ENCODE assay signal across 20 mouse cellular contexts in genomic region chr13:101712099-101712498, GRCm38 (mm10). TPM values are rescaled to one million over a fixed set of nuclear protein-coding genes. Genes with fewer than 3 reads are reported as not detected.
DNase-seq lines count a peak whose midpoint lies in the region; ATAC-seq lines count a peak whose summit lies in the region.
"Had no signal": no experiment of that assay in that cellular context is flagged by ENCODE, and none has a peak within 500 bp of the region (broad histone marks: within the 10 kb centered on the region; RNA-seq: fewer than 3 reads in every experiment).

No protein-coding gene starts in this region.

- WGBS in heart, embryonic 15.5 days, result 74% methylated on average over 9 of the region's 9 CpGs
- WGBS in heart, embryonic 10.5 days, result 88% methylated on average over 9 of the region's 9 CpGs

- H3K4me1 ChIP-seq in heart, embryonic 15.5 days (replicated peaks), result peaks cover 19% of the 10 kb centered on the region
- no peaks in the 10 kb centered on the region for H3K4me1 ChIP-seq in heart, embryonic 10.5 days
- H3K4me1 ChIP-seq: heart, embryonic 12.5 days; liver, embryonic 13.5 days; midbrain, embryonic 15.5 days; stomach, embryonic 15.5 days had no signal

- DNase-seq in heart, embryonic 10.5 days (ENCODE audit: low spot score), result no peak
- peak; percentile 49 for DNase-seq in CD4-positive, CD25-positive, alpha-beta regulatory T cell, adult 2 months (ENCODE audit: low read depth, low spot score)
- peak; percentile 44 for DNase-seq in NIH3T3 (ENCODE audit: low read depth)
- no peak for DNase-seq in layer of hippocampus, adult 18-20 months (ENCODE audit: low spot score in 2 of 2)
- no peak for DNase-seq in left cerebral cortex, adult 8-10 months (ENCODE audit: low spot score in 2 of 2)
- DNase-seq: cerebellum, adult 18-20 months; cerebellum, postnatal 36 days; gastrocnemius, postnatal 14 days; heart, postnatal 4 days; kidney, adult 8-10 months; liver, embryonic 13.5 days; thymus, postnatal 25 days had no signal

- H3K36me3 ChIP-seq in heart, embryonic 15.5 days, result peaks cover 18% of the 10 kb centered on the region
- peaks cover 14% of the 10 kb centered on the region for H3K36me3 ChIP-seq in heart, embryonic 10.5 days

- no peaks in the 10 kb centered on the region for H3K9me3 ChIP-seq in heart, embryonic 15.5 days (replicated peaks)
- no peaks in the 10 kb centered on the region for H3K9me3 ChIP-seq in heart, embryonic 10.5 days
- H3K9me3 ChIP-seq: heart, embryonic 12.5 days; liver, embryonic 13.5 days; midbrain, embryonic 15.5 days; stomach, embryonic 15.5 days had no signal

- no peak overlapping the region for H3K4me2 ChIP-seq in heart, embryonic 15.5 days
- H3K4me2 ChIP-seq: heart, embryonic 12.5 days; liver, embryonic 13.5 days; midbrain, embryonic 15.5 days; stomach, embryonic 15.5 days had no signal

- ATAC-seq in heart, embryonic 15.5 days (replicated peaks; ENCODE audit: insufficient number of reproducible peaks, insufficient read depth, low FRiP score, low read depth), result no peak
- ATAC-seq in megakaryocyte progenitor cell, adult 5-6 weeks (replicated peaks; ENCODE audit: poor library complexity), result peak; percentile 49
- ATAC-seq: hindbrain, postnatal 0 days; lung, postnatal 0 days; midbrain, embryonic 15.5 days had no signal

- H3K27ac ChIP-seq in heart, embryonic 15.5 days, result peak overlapping the region; percentile 64; the same call in 1 of the 2 replicates
- H3K27ac ChIP-seq in heart, embryonic 10.5 days, result no peak overlapping the region
- H3K27ac ChIP-seq: hindbrain, postnatal 0 days; liver, embryonic 13.5 days; midbrain, embryonic 15.5 days had no signal

- no peak overlapping the region for H3K4me3 ChIP-seq in heart, embryonic 15.5 days
- H3K4me3 ChIP-seq in heart, embryonic 10.5 days, result no peak overlapping the region
- H3K4me3 ChIP-seq: heart, embryonic 12.5 days; liver, embryonic 13.5 days; midbrain, embryonic 15.5 days; stomach, embryonic 15.5 days had no signal

- no peaks in the 10 kb centered on the region for H3K27me3 ChIP-seq in heart, embryonic 15.5 days
- no peaks in the 10 kb centered on the region for H3K27me3 ChIP-seq in heart, embryonic 10.5 days (ENCODE audit: insufficient read depth, poor library complexity, severe bottlenecking)
- H3K27me3 ChIP-seq: heart, embryonic 12.5 days; liver, embryonic 13.5 days; megakaryocyte, embryonic 14.5 days; midbrain, embryonic 15.5 days; stomach, embryonic 15.5 days had no signal

- H3K9ac ChIP-seq in heart, embryonic 15.5 days, result no peak overlapping the region
- H3K9ac ChIP-seq: heart, embryonic 12.5 days; liver, embryonic 13.5 days; midbrain, embryonic 15.5 days; stomach, embryonic 15.5 days had no signal

RNA-seq across cellular contexts. Expression of gene Pik3r1, which starts 55.9 kb away (rescaled TPM):
- polyA plus RNA-seq in heart, embryonic 15.5 days (2015; fragmentation: Nextera tagmentation; extraction: Ambion mirVana), result 20.2 and 23.8 TPM in 2 replicates
- 13.6 and 14.4 TPM in 2 replicates for polyA plus RNA-seq in heart, embryonic 10.5 days (2016; fragmentation: Nextera tagmentation; extraction: Ambion mirVana)
- 88.5 and 90.8 TPM in 2 replicates for total RNA-seq in megakaryocyte progenitor cell, adult 5-6 weeks (2015)
- total RNA-seq in megakaryocyte progenitor cell, adult 5-6 weeks (2017), result 84.9 and 106 TPM in 2 replicates
- 10 to 100 TPM; 80.2 to 89.3 TPM for total RNA-seq in layer of hippocampus, adult 18-20 months (2021)
- 100 to 1,000 TPM; 124 to 134 (median 126) TPM for total RNA-seq in left cerebral cortex, adult 8-10 months (2022)

Comparison
In these comparisons a context has a peak if more than half of its experiments do, and no peak if none do; other contexts are left out.
1. DNase-seq: peak in CD4-positive, CD25-positive, alpha-beta regulatory T cell, adult 2 months (single experiment) and NIH3T3 (single experiment); none in heart, embryonic 10.5 days (single experiment), layer of hippocampus, adult 18-20 months (0 of 2) and left cerebral cortex, adult 8-10 months (0 of 2).